Mouse (Mus musculus) embryonic facial prominence, embryonic 15.5 days (tissue): ENCODE measurements around the gene Gm17606. TPM values are rescaled to one million over a fixed set of nuclear protein-coding genes. Genes with fewer than 3 reads are reported as not detected.

Experiments used
- ATAC-seq: fragments of 200-750 bp; cut with Nextera tagmentation; 2 replicates; pipeline ENCODE4 v1.8.0; 2017; ENCODE audit warnings: low read depth, moderate TSS enrichment; ENCODE audit not compliant: insufficient number of reproducible peaks, low FRiP score, low TSS enrichment
- H3K27ac ChIP-seq: fragments of 300-500 bp; sonication (generic); replicated peaks from 2 replicates; pipeline ENCODE4 v1.5.1; 2015; ENCODE audit warnings: mild to moderate bottlenecking, inconsistent platforms
- H3K27me3 ChIP-seq: fragments of 300-500 bp; sonication (generic); 2 replicates; pipeline ENCODE4 v1.6.1; 2015; ENCODE audit warnings: inconsistent platforms
- H3K36me3 ChIP-seq: fragments of 300-500 bp; sonication (generic); 2 replicates; pipeline ENCODE4 v1.6.1; 2015; ENCODE audit warnings: mild to moderate bottlenecking, inconsistent platforms
- H3K4me1 ChIP-seq: fragments of 300-500 bp; sonication (generic); 2 replicates; pipeline ENCODE4 v1.6.1; 2015; ENCODE audit warnings: inconsistent platforms
- H3K4me2 ChIP-seq: fragments of 300-500 bp; sonication (generic); replicated peaks from 2 replicates; pipeline ENCODE4 v1.6.1; 2015; ENCODE audit warnings: mild to moderate bottlenecking, inconsistent platforms
- H3K4me3 ChIP-seq: fragments of 300-500 bp; sonication (generic); replicated peaks from 2 replicates; pipeline ENCODE4 v1.5.1; 2015; ENCODE audit warnings: mild to moderate bottlenecking, inconsistent platforms
- H3K9ac ChIP-seq: fragments of 300-500 bp; sonication (generic); 2 replicates; pipeline ENCODE4 v1.6.1; 2015; ENCODE audit warnings: inconsistent platforms
- H3K9me3 ChIP-seq: fragments of 300-500 bp; sonication (generic); replicated peaks from 2 replicates; pipeline ENCODE4 v1.6.1; 2016; ENCODE audit warnings: inconsistent platforms
- WGBS: fragments of 180-500 bp; shearing (Covaris S2); methylation state at CpG from one replicate; pipeline ENCODE4 v1.1.7; 2015; 5-methylcytosine and 5-hydroxymethylcytosine counted together
- polyA plus RNA-seq: library from polyadenylated mRNA; unstranded; fragments of >200 nt; fragmentation: Nextera tagmentation; extraction: Ambion mirVana; gene quantifications from 2 replicates; pipeline ENCODE4 v1.2.1, GENCODE M21; 2015

The Gm17606 gene
- polyA plus RNA-seq, 1 experiment from 2014 or later, result not detected

GRCm38 (mm10) chr14:54669381-54669780 is 28.6 kb downstream of the Gm17606 start:
- WGBS, result 79% methylated on average over 4 of the region's 4 CpGs
- H3K4me3 ChIP-seq, result no peak overlapping the region
- no peaks in the 10 kb centered on the region for H3K9me3 ChIP-seq
- H3K36me3 ChIP-seq, result peaks cover 80% of the 10 kb centered on the region
- H3K27me3 ChIP-seq, result no peaks in the 10 kb centered on the region
- no peak overlapping the region for H3K9ac ChIP-seq
- ATAC-seq, result no peak
- no peak overlapping the region for H3K4me2 ChIP-seq
- H3K4me1 ChIP-seq, result no peaks in the 10 kb centered on the region
- no peak overlapping the region for H3K27ac ChIP-seq

- Histone ChIP-seq H3K36me3 (peaks cover 73% of the 10 kb centered on the region), H3K4me1 (no peaks in the 10 kb centered on the region), H3K27ac (no peak overlapping the region), H3K4me2 (no peak overlapping the region), H3K9ac (no peak overlapping the region), H3K9me3 (no peaks in the 10 kb centered on the region), H3K4me3 (no peak overlapping the region), H3K27me3 (no peaks in the 10 kb centered on the region)
- 74% methylated on average over 2 of the region's 2 CpGs for WGBS
- no peak for ATAC-seq
Measured at GRCm38 (mm10) chr14:54674317-54674716, 33.6 kb downstream of the Gm17606 start.

GRCm38 (mm10) chr14:54676290-54676689 is 35.5 kb downstream of the Gm17606 start:
- Histone ChIP-seq H3K27me3 (no peaks in the 10 kb centered on the region), H3K36me3 (peaks cover 66% of the 10 kb centered on the region), H3K4me2 (no peak overlapping the region), H3K9ac (no peak overlapping the region), H3K4me3 (no peak overlapping the region), H3K9me3 (no peaks in the 10 kb centered on the region), H3K27ac (no peak overlapping the region), H3K4me1 (no peaks in the 10 kb centered on the region)
- 88% methylated on average over 5 of the region's 5 CpGs for WGBS
- ATAC-seq, result no peak

- H3K4me2 ChIP-seq, result no peak overlapping the region
- H3K9ac ChIP-seq, result no peak overlapping the region
- H3K4me3 ChIP-seq, result no peak overlapping the region
- 88% methylated on average over 16 of the region's 16 CpGs for WGBS
- H3K27me3 ChIP-seq, result no peaks in the 10 kb centered on the region
- H3K27ac ChIP-seq, result no peak overlapping the region
- no peak for ATAC-seq
- peaks cover 62% of the 10 kb centered on the region for H3K36me3 ChIP-seq
- H3K4me1 ChIP-seq, result no peaks in the 10 kb centered on the region
- H3K9me3 ChIP-seq, result no peaks in the 10 kb centered on the region
Measured at GRCm38 (mm10) chr14:54678657-54679304, 38.0 kb downstream of the Gm17606 start.

GRCm38 (mm10) chr14:54682396-54682795 is 41.6 kb downstream of the Gm17606 start:
- Histone ChIP-seq H3K27ac (no peak overlapping the region), H3K4me3 (no peak overlapping the region), H3K4me2 (no peak overlapping the region), H3K27me3 (no peaks in the 10 kb centered on the region), H3K36me3 (peaks cover 39% of the 10 kb centered on the region), H3K4me1 (no peaks in the 10 kb centered on the region; the same call in 1 of the 2 replicates), H3K9ac (no peak overlapping the region), H3K9me3 (no peaks in the 10 kb centered on the region)
- 86% methylated on average over 3 of the region's 3 CpGs for WGBS
- ATAC-seq, result no peak

- Histone ChIP-seq H3K9me3 (no peaks in the 10 kb centered on the region), H3K4me3 (peak overlapping the region; percentile 88), H3K4me2 (peak overlapping the region; percentile 55), H3K4me1 (peaks cover 14% of the 10 kb centered on the region), H3K36me3 (peaks cover 37% of the 10 kb centered on the region), H3K27ac (peak overlapping the region; percentile 98; the same call in 1 of the 2 replicates), H3K9ac (peak overlapping the region; percentile 96), H3K27me3 (no peaks in the 10 kb centered on the region)
- no peak for ATAC-seq
- WGBS, result 7% methylated on average over 8 of the region's 8 CpGs
Measured at GRCm38 (mm10) chr14:54685471-54685870, 44.7 kb downstream of the Gm17606 start.

GRCm38 (mm10) chr14:54686063-54686521 is 45.3 kb downstream of the Gm17606 start, which contains the start of gene 1700123O20Rik:
Gene 1700123O20Rik (plus strand): TSS chr14:54686216.
- Histone ChIP-seq H3K9me3 (no peaks in the 10 kb centered on the region), H3K27me3 (no peaks in the 10 kb centered on the region), H3K27ac (peak within 1 kb of the TSS; percentile 98), H3K4me3 (peak within 1 kb of the TSS; percentile 88), H3K36me3 (peaks cover 40% of the 10 kb centered on the region), H3K9ac (peak within 1 kb of the TSS; percentile 96), H3K4me2 (peak within 1 kb of the TSS; percentile 55), H3K4me1 (peaks cover 14% of the 10 kb centered on the region)
- under 1% methylated on average over 41 of the region's 41 CpGs for WGBS
- ATAC-seq, result peak; percentile 81

GRCm38 (mm10) chr14:54686522-54687143 is 45.9 kb downstream of the Gm17606 start, which contains the start of gene Acin1:
Gene Acin1 (minus strand): TSS chr14:54686931.
- no peaks in the 10 kb centered on the region for H3K27me3 ChIP-seq
- no peaks in the 10 kb centered on the region for H3K9me3 ChIP-seq
- peak; percentile 98 for ATAC-seq
- H3K9ac ChIP-seq, result peak within 1 kb of the TSS; percentile 96
- WGBS, result under 1% methylated on average over 44 of the region's 44 CpGs
- H3K36me3 ChIP-seq, result peaks cover 37% of the 10 kb centered on the region
- peak within 1 kb of the TSS; percentile 98 for H3K27ac ChIP-seq
- peak within 1 kb of the TSS; percentile 55 for H3K4me2 ChIP-seq
- H3K4me3 ChIP-seq, result peak within 1 kb of the TSS; percentile 88
- H3K4me1 ChIP-seq, result peaks cover 14% of the 10 kb centered on the region

- Histone ChIP-seq H3K27me3 (no peaks in the 10 kb centered on the region), H3K27ac (peak overlapping the region; percentile 98), H3K9ac (peak overlapping the region; percentile 73), H3K4me3 (peak overlapping the region; percentile 88), H3K36me3 (peaks cover 36% of the 10 kb centered on the region), H3K4me1 (peaks cover 14% of the 10 kb centered on the region), H3K4me2 (peak overlapping the region; percentile 51), H3K9me3 (no peaks in the 10 kb centered on the region)
- WGBS, result 4% methylated on average over 8 of the region's 8 CpGs
- no peak for ATAC-seq
Measured at GRCm38 (mm10) chr14:54687251-54687650, 46.5 kb downstream of the Gm17606 start.

- Histone ChIP-seq H3K36me3 (peaks cover 21% of the 10 kb centered on the region), H3K27ac (no peak overlapping the region), H3K4me2 (no peak overlapping the region), H3K9ac (no peak overlapping the region), H3K27me3 (no peaks in the 10 kb centered on the region), H3K4me3 (no peak overlapping the region), H3K9me3 (no peaks in the 10 kb centered on the region), H3K4me1 (no peaks in the 10 kb centered on the region)
- ATAC-seq, result no peak
- WGBS, result 77% methylated on average over 6 of the region's 6 CpGs
Measured at GRCm38 (mm10) chr14:54695042-54695441, 54.3 kb downstream of the Gm17606 start.

- Histone ChIP-seq H3K4me3 (no peak overlapping the region), H3K4me2 (no peak overlapping the region), H3K27me3 (no peaks in the 10 kb centered on the region), H3K27ac (no peak overlapping the region), H3K4me1 (no peaks in the 10 kb centered on the region), H3K9ac (no peak overlapping the region), H3K36me3 (peaks cover 10% of the 10 kb centered on the region; the same call in 1 of the 2 replicates), H3K9me3 (no peaks in the 10 kb centered on the region)
- WGBS, result 73% methylated on average over 4 of the region's 4 CpGs
- ATAC-seq, result no peak
Measured at GRCm38 (mm10) chr14:54696752-54697151, 56.0 kb downstream of the Gm17606 start.
